Mouse (Mus musculus) cerebellum, postnatal 10 days (tissue): ENCODE measurements around the gene Rgs10.

ENCODE experiments used
- DNase-seq, 2 experiments: peaks; one replicate each; pipeline ENCODE4 v3.0.0; 2021; ENCODE audit warnings: mixed read lengths in 2 of 2

The Rgs10 gene

DNA sequence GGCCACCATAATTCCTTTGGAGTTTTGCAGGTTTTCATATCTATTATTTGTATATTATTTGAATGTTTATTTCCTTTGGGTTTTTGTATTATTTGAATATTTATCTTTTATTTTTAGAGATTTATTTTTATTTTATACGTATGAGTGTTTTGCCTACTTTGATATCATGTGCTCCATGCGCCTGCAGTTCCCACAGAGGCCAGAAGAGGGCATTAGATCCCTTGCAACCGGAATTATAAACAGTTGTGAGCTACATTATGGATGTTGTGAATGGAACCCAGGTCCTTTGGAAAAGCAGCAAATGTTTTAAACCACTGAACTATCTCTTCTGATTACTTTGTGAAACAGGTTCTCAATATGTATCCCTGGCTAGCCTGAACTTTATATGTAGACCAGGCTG is 46.2 kb downstream of the Rgs10 start:
- DNase-seq = peak; percentile 39 to 42

DNA sequence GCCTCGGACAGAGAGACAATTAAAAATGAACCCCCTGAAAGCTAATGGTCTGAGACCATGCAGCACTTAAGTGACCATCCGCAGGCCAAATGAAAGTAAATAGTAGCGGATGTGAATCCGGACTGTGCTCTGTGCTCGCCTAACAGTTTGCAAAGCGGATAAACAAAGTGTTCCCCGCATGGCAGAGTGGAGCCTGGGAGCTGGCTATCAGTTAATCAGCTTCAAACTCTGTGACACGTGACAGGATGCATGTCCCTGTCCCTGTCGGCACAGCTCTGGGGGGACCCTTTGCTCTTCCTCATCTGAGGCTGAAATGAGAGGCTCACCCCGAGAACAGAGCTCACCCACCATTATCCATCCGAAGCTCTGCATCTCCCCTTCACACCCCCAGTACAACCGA is 49.2 kb downstream of the Rgs10 start:
- DNase-seq = no peak

GRCm38 (mm10) chr7:128368828-128369227 is 49.7 kb downstream of the Rgs10 start:
- no peak for DNase-seq

- DNase-seq = peak in 1 of 2 experiments; percentile 21
Measured at GRCm38 (mm10) chr7:128366654-128367053, 51.9 kb downstream of the Rgs10 start.

GRCm38 (mm10) chr7:128365096-128365715 is 53.4 kb downstream of the Rgs10 start:
- DNase-seq = peak; percentile 19 to 26

DNA sequence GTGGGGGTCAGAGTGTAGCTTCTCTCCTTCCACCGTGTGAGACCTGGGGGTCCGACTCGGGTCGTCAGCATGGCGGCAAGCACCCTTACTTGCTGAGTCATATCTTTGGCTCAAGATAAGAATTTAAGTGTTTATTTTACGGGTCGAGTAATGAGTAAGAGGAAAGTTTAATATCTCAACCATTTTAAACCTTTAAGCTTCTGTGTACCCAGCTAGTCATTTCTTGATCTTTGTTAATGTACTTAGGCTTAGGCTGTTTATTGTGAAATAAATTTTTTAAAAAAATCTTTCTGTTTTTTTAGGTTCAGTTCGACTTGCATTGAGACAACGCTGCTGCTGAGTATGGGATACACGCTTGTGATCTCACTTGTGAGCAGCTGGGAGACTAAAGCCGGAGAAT is 54.0 kb downstream of the Rgs10 start:
- no peak for DNase-seq

- no peak for DNase-seq
Measured at GRCm38 (mm10) chr7:128363806-128364205, 54.8 kb downstream of the Rgs10 start.

GRCm38 (mm10) chr7:128362916-128363315 is 55.6 kb downstream of the Rgs10 start:
- DNase-seq = no peak

DNA sequence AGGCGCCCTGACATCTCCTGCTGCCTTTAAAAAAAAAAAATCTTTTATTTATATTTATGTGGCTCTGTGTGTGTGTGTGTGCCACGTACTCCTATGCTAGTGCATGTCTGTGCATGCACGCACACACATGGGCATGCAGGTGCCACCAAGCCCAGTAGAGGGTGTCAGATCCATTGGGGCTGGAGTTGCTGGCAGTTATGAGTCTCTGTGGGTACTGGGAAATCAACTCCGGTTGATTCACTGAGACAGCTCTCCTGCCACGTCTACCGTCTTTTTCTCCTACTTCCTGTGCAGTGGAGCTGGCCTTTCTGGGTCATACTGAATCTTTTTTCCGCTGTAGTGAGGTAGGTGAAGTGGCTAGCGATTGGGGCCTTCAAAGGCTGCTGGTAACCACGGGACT is 58.8 kb downstream of the Rgs10 start:
- no peak for DNase-seq

GRCm38 (mm10) chr7:128359164-128359563 is 59.4 kb downstream of the Rgs10 start:
- no peak for DNase-seq

DNA sequence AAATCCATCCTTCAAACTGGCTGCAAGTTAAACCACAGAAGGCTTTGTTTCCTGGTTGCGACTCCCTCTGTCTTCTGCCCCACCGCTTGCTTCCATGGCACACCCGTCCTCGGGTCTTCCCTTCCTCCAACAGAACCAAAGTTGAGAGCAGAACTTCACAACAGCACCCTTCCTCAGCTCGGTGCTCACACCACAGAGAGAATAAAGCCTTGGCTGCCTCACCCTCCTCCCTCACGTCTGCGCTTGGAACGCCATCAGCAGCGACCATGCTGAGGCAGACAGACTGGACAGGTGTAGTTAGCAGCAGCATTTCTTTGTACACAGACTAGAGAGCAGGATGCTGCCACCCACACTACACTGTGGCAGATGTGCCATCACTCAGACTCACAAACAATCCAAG is 59.8 kb downstream of the Rgs10 start:
- DNase-seq = no peak

DNA sequence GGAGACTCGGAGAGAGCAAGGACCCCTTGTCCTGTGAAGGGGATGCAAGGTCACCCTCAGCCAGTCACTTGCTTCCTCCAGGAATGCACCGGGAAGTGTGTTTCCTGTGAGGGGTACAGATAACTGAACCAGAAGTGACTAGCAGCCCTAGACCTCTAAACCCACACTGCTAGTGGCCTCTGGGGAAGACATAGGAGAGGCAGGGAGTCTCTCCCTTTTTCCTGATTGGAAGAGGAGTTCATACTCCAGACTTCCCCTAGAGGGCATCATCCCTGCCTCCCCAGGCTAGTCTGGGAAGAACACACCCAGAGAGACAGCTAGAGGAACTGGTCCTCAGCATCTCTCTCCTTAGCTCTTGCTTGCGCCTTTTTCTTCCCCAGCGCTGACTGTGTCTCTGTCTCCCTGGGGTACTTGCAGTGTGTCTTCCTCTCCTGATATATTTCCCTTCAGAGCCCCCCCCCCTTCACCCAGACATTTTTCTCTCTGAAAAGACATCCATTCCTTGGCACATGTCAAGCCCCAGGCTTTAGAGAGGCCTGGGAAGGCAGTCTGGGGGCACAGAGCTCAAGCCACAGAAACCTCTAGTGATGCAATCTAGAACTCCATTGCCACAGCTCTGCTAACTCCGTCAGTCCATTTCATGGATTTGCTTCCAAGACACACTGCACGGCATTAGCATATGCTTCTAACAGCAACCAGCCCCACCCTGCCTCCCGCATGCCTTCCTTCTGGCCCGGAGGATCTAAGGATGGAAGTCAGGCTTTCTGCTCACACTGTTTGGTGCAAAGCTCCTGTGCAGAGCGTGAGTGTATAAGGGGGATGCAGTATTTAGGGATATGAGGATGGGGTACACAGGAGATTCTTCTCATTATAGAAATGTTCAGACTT is 61.4 kb downstream of the Rgs10 start:
- peak; percentile 45 to 58 for DNase-seq

DNA sequence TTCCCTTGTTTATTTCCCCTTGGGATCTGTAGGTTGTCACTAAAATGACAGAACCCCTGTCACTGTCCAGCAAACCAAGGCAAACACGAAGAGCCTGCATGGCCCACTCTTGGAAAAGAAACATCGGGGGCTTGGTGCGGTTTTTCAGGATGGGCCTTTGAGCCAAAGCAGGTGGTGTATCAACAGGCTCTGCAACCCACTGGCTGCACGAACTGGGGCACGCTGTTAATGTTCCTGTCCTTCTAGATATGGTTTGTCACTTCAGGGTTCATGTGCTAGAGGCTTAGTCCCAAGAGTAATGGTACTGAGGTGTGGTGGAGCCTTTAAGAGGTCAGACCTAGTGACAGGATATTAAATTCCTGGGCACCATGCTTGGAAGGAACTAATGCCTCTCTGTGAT is 63.1 kb downstream of the Rgs10 start:
- no peak for DNase-seq

- DNase-seq = peak in 1 of 2 experiments; percentile 0
Measured at GRCm38 (mm10) chr7:128352721-128353120, 65.8 kb downstream of the Rgs10 start.

- DNase-seq = no peak
Measured at GRCm38 (mm10) chr7:128351176-128351575, 67.4 kb downstream of the Rgs10 start.

- DNase-seq = no peak
Measured at GRCm38 (mm10) chr7:128350316-128350715, 68.2 kb downstream of the Rgs10 start.

GRCm38 (mm10) chr7:128349751-128350150 is 68.8 kb downstream of the Rgs10 start:
- DNase-seq = no peak

GRCm38 (mm10) chr7:128348608-128349007 is 70.0 kb downstream of the Rgs10 start:
- DNase-seq = peak; percentile 92 to 93

- DNase-seq = no peak
Measured at GRCm38 (mm10) chr7:128346991-128347390, 71.6 kb downstream of the Rgs10 start.

GRCm38 (mm10) chr7:128346522-128346921 is 72.0 kb downstream of the Rgs10 start:
- DNase-seq = peak in 1 of 2 experiments; percentile 15

DNA sequence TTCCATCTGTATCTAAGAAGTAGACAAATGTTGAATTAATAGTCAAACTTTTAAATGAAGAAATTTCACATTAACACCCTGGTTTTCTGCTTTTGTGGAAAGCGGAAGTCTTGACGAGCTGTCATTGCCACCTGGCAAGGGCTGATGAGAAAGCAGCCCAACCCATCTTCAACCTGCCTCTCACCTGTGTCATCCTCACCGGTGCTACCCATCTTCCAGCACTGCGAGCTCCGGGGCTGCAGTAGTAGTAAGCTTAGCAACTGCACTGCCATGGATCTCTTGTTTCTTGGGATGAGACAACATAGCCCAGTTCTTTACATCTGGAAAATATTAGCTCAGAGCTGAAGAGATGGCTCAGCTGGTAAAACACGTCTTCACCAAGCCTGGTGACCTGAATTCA is 72.9 kb downstream of the Rgs10 start:
- no peak for DNase-seq

GRCm38 (mm10) chr7:128344928-128345653 is 73.5 kb downstream of the Rgs10 start:
- DNase-seq = peak; percentile 86 to 90

- DNase-seq = no peak
Measured at GRCm38 (mm10) chr7:128344488-128344887, 74.1 kb downstream of the Rgs10 start.
